ENCODE assay signal across 8 mouse cellular contexts in the genomic region with DNA sequence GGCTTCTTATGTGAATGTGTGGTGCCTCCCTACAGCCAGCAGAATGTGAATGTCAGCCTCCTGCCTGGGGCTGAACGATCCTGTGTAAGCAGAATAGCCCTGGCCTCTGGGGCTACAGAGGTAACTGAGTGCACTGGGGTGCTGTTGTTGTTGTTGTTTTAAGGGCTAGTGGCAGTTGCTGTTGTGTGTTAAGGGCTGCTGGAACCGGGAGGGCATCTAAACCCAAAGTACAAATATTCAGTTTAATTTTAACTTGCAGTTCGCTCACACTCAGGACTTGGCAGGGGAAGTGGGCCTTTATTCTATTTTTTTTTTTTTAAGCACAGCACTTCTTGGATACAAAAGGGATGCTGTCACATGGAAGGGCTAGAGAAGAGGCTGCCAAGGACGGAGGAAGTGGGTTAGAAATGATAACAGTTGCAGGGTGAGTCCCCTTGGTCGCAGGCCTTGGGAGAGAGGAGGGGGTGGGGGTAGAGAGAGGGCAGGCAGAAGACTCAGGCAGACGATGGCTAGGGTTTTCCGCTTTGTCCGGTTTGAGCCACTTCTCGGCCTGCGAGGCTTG. TPM values are rescaled to one million over a fixed set of nuclear protein-coding genes. Genes with fewer than 3 reads are reported as not detected.
A peak's percentile ranks its signal among the peaks of the same experiment; 100 is the strongest.
DNase-seq lines count a peak whose midpoint lies in the region; ATAC-seq lines count a peak whose summit lies in the region.
"Had no signal": no experiment of that assay in that cellular context is flagged by ENCODE, and none has a peak within 500 bp of the region (broad histone marks: within the 10 kb centered on the region; RNA-seq: fewer than 3 reads in every experiment).

No protein-coding gene starts in this region.

- H3K27ac ChIP-seq in midbrain, embryonic 13.5 days: 0 out of 2 replicates have a peak overlapping the region, but pooled peaks have one; percentile 47
- H3K27ac ChIP-seq in midbrain, embryonic 11.5 days (ENCODE audit: low read depth, low read length): no peak overlapping the region
- peak overlapping the region; percentile 52; the same call in 1 of the 2 replicates for H3K27ac ChIP-seq in embryonic facial prominence, embryonic 12.5 days

- WGBS in midbrain, embryonic 13.5 days: 58% methylated on average over 10 of the region's 10 CpGs
- WGBS in midbrain, embryonic 11.5 days: 63% methylated on average over 10 of the region's 10 CpGs
- 52% methylated on average over 10 of the region's 10 CpGs for WGBS in embryonic facial prominence, embryonic 12.5 days

- no peaks in the 10 kb centered on the region for H3K9me3 ChIP-seq in midbrain, embryonic 13.5 days
- no peaks in the 10 kb centered on the region for H3K9me3 ChIP-seq in midbrain, embryonic 11.5 days (ENCODE audit: control insufficient read depth, low read length)
- H3K9me3 ChIP-seq in embryonic facial prominence, embryonic 12.5 days: no peaks in the 10 kb centered on the region

- no peak for ATAC-seq in midbrain, embryonic 13.5 days
- no peak for ATAC-seq in midbrain, embryonic 11.5 days (ENCODE audit: low FRiP score)
- ATAC-seq in embryonic facial prominence, embryonic 12.5 days (ENCODE audit: insufficient number of reproducible peaks, insufficient read depth, low FRiP score, low TSS enrichment): no peak
- ATAC-seq in inflammation-experienced regulatory T-cells, adult 6 months: peak; percentile 30

- no peak overlapping the region for H3K4me2 ChIP-seq in midbrain, embryonic 13.5 days (replicated peaks)
- H3K4me2 ChIP-seq in midbrain, embryonic 11.5 days: no peak overlapping the region
- H3K4me2 ChIP-seq in embryonic facial prominence, embryonic 12.5 days (replicated peaks): no peak overlapping the region

- peaks cover 91% of the 10 kb centered on the region for H3K4me1 ChIP-seq in midbrain, embryonic 13.5 days (replicated peaks)
- H3K4me1 ChIP-seq in midbrain, embryonic 11.5 days (ENCODE audit: control insufficient read depth, insufficient read depth, low read length): peaks cover 60% of the 10 kb centered on the region
- H3K4me1 ChIP-seq in embryonic facial prominence, embryonic 12.5 days: peaks cover 73% of the 10 kb centered on the region

- DNase-seq in midbrain, embryonic 11.5 days (ENCODE audit: low spot score, missing footprints): no peak
- DNase-seq in lung, postnatal 14 days: peak; percentile 57
- DNase-seq in urinary bladder, postnatal 14 days (ENCODE audit: low spot score): no peak
- no peak for DNase-seq in right cerebral cortex, postnatal 36 days (ENCODE audit: low spot score in 2 of 2)

- H3K36me3 ChIP-seq in midbrain, embryonic 13.5 days: peaks cover 10% of the 10 kb centered on the region
- H3K36me3 ChIP-seq in midbrain, embryonic 11.5 days (ENCODE audit: control insufficient read depth, insufficient read depth, low read length): no peaks in the 10 kb centered on the region; the same call in 1 of the 2 replicates
- peaks cover 5% of the 10 kb centered on the region for H3K36me3 ChIP-seq in embryonic facial prominence, embryonic 12.5 days

- no peaks in the 10 kb centered on the region for H3K27me3 ChIP-seq in midbrain, embryonic 13.5 days
- no peaks in the 10 kb centered on the region for H3K27me3 ChIP-seq in midbrain, embryonic 11.5 days (ENCODE audit: control insufficient read depth, insufficient read depth, low read length)
- H3K27me3 ChIP-seq in embryonic facial prominence, embryonic 12.5 days: no peaks in the 10 kb centered on the region

- no peak overlapping the region for H3K4me3 ChIP-seq in midbrain, embryonic 13.5 days (replicated peaks)
- no peak overlapping the region for H3K4me3 ChIP-seq in midbrain, embryonic 11.5 days (ENCODE audit: low read depth, low read length)
- no peak overlapping the region for H3K4me3 ChIP-seq in embryonic facial prominence, embryonic 12.5 days
- H3K4me3 ChIP-seq: erythroblast, embryonic 14.5 days had no signal

- 0 out of 2 replicates have a peak overlapping the region, but pooled peaks have one; percentile 7 for H3K9ac ChIP-seq in midbrain, embryonic 13.5 days (replicated peaks)
- H3K9ac ChIP-seq in midbrain, embryonic 11.5 days (ENCODE audit: low read length): no peak overlapping the region
- H3K9ac ChIP-seq in embryonic facial prominence, embryonic 12.5 days: no peak overlapping the region

RNA-seq across cellular contexts. Expression of a gene that starts 26.5 kb away (rescaled TPM):
- 149 and 175 TPM in 2 replicates for polyA plus RNA-seq in midbrain, embryonic 13.5 days (2015; fragmentation: Nextera tagmentation; extraction: Ambion mirVana)
- polyA plus RNA-seq in midbrain, embryonic 11.5 days (2014; fragmentation: Nextera tagmentation; extraction: Ambion mirVana): 194 and 220 TPM in 2 replicates
- polyA plus RNA-seq in embryonic facial prominence, embryonic 12.5 days (2016; fragmentation: Nextera tagmentation; extraction: Ambion mirVana): 208 and 235 TPM in 2 replicates
- polyA plus RNA-seq in inflammation-experienced regulatory T-cells, adult 6 months (2017; shearing (Covaris generic)): 100 to 1,000 TPM in 2 of 3 experiments, 10 to 100 TPM in 1; 81.5 to 158 (median 100) TPM
